Mouse (Mus musculus) retina, postnatal 1 day (tissue): ENCODE measurements at regions not wholly inside any gene's neighbourhood (a gene's known extent, or its start where the extent isn't known, plus 50 kb on each side); places are given as distances from the start of the nearest gene placed in this dataset.

Source experiments
- DNase-seq: peaks from one replicate; pipeline ENCODE4 v3.0.0-alpha.2; 2012

DNA sequence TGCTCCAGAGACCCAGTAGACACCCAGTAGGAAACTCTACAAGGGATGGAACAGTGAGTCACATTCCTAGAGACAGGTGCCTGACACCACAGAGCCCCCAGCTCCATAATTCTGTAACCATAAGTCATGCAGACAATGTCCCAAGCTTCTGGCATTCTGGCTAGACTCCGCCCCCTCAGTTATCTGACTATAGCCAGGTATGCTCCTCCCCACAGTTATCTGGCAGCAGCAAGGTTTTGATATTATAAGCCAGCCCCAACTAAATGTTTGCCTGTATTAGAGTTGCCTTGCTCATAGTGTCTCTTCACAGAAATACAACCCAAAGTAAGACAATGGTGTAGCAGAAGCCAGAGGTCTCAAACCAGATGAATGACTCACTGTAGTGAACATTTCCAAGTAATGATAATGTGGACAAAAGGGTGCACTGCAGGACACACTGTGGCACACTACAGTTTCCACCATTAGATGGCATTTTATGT, 121.4 kb upstream of the Otogl start:
- DNase-seq = no peak

- DNase-seq = no peak
Measured at GRCm38 (mm10) chr10:108027506-108027905, 115.6 kb upstream of the Otogl start.

DNA sequence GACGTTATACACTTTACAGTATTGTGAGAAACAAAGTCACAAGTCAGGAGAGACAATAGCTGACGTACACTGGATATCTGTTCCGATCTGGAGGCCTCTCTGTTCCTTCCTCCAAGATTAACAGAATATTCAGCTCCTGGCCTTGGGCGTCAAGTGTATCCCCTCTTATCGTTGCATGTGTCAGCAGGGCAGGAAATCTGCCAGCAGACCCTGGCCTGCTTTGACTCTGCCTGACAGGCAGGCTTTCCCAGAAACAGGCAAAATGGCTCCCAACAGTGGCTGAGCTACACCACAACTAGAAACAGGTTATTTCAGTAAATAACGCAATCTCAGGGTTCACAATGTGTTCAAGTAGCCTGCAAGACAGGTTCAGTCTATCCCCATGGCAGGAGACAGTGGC, 112.3 kb upstream of the Otogl start:
- DNase-seq = no peak

DNA sequence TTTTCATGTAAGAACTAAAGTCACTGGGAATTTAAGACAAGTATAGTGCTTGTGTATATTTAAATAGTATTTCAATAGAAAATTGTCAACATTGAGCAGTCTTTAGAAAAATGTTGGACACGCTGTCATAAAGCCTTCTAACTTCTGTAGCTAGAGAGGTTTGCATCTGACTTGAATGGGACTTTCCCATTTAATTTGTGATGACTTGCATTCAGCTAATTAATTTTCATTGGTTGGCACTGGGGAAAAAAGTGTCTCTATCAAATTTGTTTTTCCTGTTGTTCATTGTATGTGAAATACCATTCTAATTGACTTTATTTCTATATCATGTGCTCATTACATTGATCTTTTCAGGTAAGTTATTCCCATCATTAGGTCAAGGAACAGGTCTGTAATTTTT, 104.6 kb upstream of the Otogl start:
- DNase-seq = no peak

GRCm38 (mm10) chr10:107994836-107995585, 83.1 kb upstream of the Otogl start:
- no peak for DNase-seq

DNA sequence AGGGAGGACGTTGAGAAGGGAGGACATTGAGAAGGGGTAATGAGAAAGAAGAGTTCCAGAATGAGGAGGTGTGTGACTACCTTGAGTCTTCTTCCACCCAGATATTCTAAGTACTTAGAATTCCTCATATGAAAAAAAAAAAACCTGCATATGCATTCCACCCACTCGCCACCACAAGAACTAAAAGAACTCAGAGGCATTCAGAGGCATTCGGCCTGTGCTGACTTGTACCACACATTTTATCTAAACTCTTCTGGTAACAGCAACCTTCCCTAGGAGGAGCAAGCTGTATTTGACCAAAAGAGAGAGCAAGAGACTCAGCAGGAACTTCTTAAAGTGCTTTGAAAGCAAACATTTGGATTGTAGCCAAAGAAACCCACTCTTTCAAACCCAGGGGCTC, 80.7 kb upstream of the Otogl start:
- no peak for DNase-seq

GRCm38 (mm10) chr10:107990557-107990956, 78.6 kb upstream of the Otogl start:
- DNase-seq = no peak

DNA sequence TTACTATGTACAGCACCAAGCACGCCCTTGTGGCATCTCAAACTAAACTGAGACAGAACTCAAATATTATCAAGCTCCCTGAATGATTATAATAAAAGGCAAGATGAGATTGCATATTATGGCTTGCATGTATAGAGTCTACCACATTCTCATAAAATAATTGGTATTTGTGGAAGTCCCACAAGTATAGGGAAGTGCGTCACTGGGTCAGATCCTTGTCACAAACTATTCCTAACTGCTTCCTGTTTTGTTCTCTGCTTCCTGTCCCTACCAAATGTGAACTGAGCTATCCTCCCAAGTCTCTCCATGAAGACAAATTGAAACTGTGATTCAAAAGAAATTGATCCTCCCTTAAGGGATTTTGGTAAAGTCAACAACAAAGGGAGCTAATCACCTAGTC, 78.0 kb upstream of the Otogl start:
- DNase-seq = no peak

- DNase-seq = peak; percentile 27
Measured at GRCm38 (mm10) chr10:107982632-107983031, 70.7 kb upstream of the Otogl start.

DNA sequence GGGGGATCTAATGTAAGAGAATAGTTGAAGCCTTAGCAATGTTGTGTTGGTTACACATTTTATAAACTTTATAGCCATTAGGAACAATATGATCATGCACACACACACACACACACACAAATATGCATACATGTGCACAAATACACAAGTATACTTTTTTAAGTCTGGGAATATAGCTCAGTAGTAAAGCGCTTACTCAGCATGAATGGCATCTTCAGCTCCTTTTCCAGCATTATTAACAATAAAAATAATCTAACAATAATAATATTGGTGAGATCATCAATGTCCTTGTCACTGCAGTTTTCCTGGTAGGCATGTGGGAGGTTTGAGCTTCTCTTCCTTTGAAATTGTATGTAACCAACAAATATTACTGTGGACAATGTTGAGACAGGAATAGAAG, 70.1 kb upstream of the Otogl start:
- DNase-seq = no peak

DNA sequence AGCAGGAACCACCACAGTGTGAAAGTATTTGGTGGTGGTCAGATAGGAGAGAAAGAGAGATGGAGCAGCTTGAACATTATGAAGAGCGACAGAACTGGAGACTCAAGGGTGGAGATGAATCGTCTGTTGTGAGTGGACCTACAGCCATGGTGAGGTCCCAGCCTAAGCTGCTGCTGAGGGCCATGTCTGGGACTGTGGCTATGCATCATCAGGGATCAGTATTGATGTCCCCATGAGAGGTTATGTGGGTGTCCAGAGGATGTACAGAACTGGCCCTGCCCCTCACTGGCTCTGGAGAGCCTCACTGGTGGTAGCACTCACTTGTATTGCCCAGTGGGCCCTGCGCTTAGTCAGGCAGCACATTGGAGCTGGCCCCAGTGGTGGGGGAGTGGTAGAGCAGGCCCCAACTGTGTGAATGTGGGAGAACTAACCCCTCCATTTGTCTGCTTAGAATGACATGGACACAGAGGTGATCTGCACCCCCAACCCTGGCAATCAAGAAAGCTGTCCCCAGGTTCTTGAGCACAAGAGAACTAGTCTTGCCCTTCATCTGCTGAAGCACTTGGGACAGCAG, 64.5 kb upstream of the Otogl start:
- no peak for DNase-seq

GRCm38 (mm10) chr10:107971748-107972147, 59.8 kb upstream of the Otogl start:
- no peak for DNase-seq

DNA sequence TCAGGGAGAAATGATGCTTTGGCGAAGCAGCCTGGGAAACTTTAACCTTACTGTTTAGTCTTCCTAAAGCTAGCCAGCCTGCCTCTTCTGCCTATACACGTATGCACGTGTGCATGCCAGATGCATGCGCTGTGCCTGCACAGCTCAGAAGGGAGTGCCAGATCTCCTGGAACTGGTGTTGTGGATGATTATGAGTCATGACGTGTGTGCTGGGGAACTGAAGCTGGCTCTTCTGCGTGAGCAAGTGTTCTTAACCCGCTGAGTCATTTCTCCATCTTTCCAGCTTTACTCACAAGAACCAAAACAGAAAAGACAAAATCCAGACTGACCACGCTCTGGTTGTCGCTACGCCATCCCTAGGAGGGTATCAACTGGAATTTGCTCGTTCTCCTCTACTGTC, 55.1 kb upstream of the Otogl start:
- DNase-seq = no peak

GRCm38 (mm10) chr10:107964022-107964421, 52.1 kb upstream of the Otogl start:
- no peak for DNase-seq

GRCm38 (mm10) chr10:107962130-107962529, 50.2 kb upstream of the Otogl start:
- no peak for DNase-seq
